Mouse (Mus musculus) hindbrain, embryonic 10.5 days (tissue): ENCODE results near the gene Mtrf1. TPM values are rescaled to one million over a fixed set of nuclear protein-coding genes. Genes with fewer than 3 reads are reported as not detected.

Experiments used
- DNase-seq: peaks from one replicate; pipeline ENCODE4 v3.0.0-alpha.2; 2017; ENCODE audit warnings: low spot score
- H3K27ac ChIP-seq: fragments of 300-500 bp; sonication (generic); 2 replicates; pipeline ENCODE4 v1.5.1; 2016; ENCODE audit warnings: mild to moderate bottlenecking, moderate library complexity
- H3K27me3 ChIP-seq: fragments of 300-500 bp; sonication (generic); 2 replicates; pipeline ENCODE4 v1.6.1; 2016; ENCODE audit warnings: mild to moderate bottlenecking; ENCODE audit not compliant: poor library complexity, insufficient read depth, severe bottlenecking
- H3K36me3 ChIP-seq: fragments of 300-500 bp; sonication (generic); 2 replicates; pipeline ENCODE4 v1.6.1; 2016; ENCODE audit warnings: mild to moderate bottlenecking, moderate library complexity
- H3K4me1 ChIP-seq: fragments of 300-500 bp; sonication (generic); replicated peaks from 2 replicates; pipeline ENCODE4 v1.6.1; 2016; ENCODE audit warnings: mild to moderate bottlenecking
- H3K4me3 ChIP-seq: fragments of 300-500 bp; sonication (generic); 2 replicates; pipeline ENCODE4 v1.5.1; 2016; ENCODE audit warnings: mild to moderate bottlenecking, moderate library complexity
- H3K9me3 ChIP-seq: fragments of 300-500 bp; sonication (generic); 2 replicates; pipeline ENCODE4 v1.6.1; 2016; ENCODE audit warnings: mild to moderate bottlenecking, moderate library complexity
- WGBS: fragments of 180-500 bp; shearing (Covaris S2); methylation state at CpG from one replicate; pipeline ENCODE4 v1.1.7; 2016; 5-methylcytosine and 5-hydroxymethylcytosine counted together
- polyA plus RNA-seq: library from polyadenylated mRNA; unstranded; fragments of >200 nt; fragmentation: Nextera tagmentation; extraction: Ambion mirVana; gene quantifications from 2 replicates; pipeline ENCODE4 v1.2.1, GENCODE M21; 2016

Gene Mtrf1
- polyA plus RNA-seq, 1 experiment from 2014 or later = 9.5 TPM

- H3K27me3 ChIP-seq = no peaks in the 10 kb centered on the region
- WGBS = 93% methylated on average over 4 of the region's 4 CpGs
- H3K9me3 ChIP-seq = 0 out of 2 replicates have a peak, but pooled peaks cover 4% of the 10 kb centered on the region
- no peak overlapping the region for H3K4me3 ChIP-seq
- H3K36me3 ChIP-seq = peaks cover 62% of the 10 kb centered on the region
- no peak overlapping the region for H3K27ac ChIP-seq
- no peak for DNase-seq
- H3K4me1 ChIP-seq = no peaks in the 10 kb centered on the region
Observed at GRCm38 (mm10) chr14:79460988-79461387, 63.4 kb downstream of the Mtrf1 start.

DNA sequence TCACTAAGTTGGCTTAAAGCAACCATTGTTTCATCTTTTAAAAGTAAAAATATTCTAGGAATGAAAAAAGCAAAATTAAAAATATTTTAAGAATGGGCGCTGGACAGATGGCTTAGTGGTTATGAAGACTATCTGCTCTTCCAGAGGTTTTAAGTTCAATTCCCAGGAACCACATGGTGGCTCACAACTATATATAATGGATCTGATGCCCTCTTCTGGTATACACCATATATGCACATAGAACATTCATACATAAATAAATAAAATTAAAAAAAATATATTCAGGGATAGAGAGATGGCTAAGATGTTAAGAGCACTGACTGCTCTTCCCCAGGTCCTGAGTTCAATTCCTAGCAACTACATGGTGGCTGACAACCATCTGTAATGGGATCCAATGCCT lies 68.1 kb downstream of the Mtrf1 start:
- Histone ChIP-seq H3K9me3 (no peaks in the 10 kb centered on the region), H3K27me3 (no peaks in the 10 kb centered on the region), H3K36me3 (peaks cover 97% of the 10 kb centered on the region), H3K4me3 (no peak overlapping the region), H3K4me1 (no peaks in the 10 kb centered on the region), H3K27ac (no peak overlapping the region)
- 95% methylated on average over 1 of the region's 1 CpGs for WGBS
- DNase-seq = no peak

- 29% methylated on average over 3 of the region's 3 CpGs for WGBS
- Histone ChIP-seq H3K27ac (no peak overlapping the region), H3K36me3 (peaks cover 97% of the 10 kb centered on the region), H3K4me3 (no peak overlapping the region), H3K9me3 (no peaks in the 10 kb centered on the region), H3K4me1 (no peaks in the 10 kb centered on the region), H3K27me3 (no peaks in the 10 kb centered on the region)
- no peak for DNase-seq
Observed at GRCm38 (mm10) chr14:79467621-79468020, 70.0 kb downstream of the Mtrf1 start.

Other genes with a start within 250 kb of the Mtrf1 start
- not detected in 2 replicates for gene Zfp957, start 150.4 kb upstream of the Mtrf1 start, polyA plus RNA-seq
- 26.2 and 52.1 TPM in 2 replicates for gene Rgcc, start 96.1 kb upstream of the Mtrf1 start, polyA plus RNA-seq
- 30.8 and 42.9 TPM in 2 replicates for gene Naa16, start 7.0 kb upstream of the Mtrf1 start, polyA plus RNA-seq
- 11.0 and 11.1 TPM in 2 replicates for gene Kbtbd7, start 28.7 kb downstream of the Mtrf1 start, polyA plus RNA-seq
- 4.9 and 6.0 TPM in 2 replicates for gene Kbtbd6, start 54.1 kb downstream of the Mtrf1 start, polyA plus RNA-seq
- 5.3 and 6.9 TPM in 2 replicates for gene Elf1, start 83.4 kb downstream of the Mtrf1 start, polyA plus RNA-seq
- gene Wbp4, start 83.7 kb downstream of the Mtrf1 start, polyA plus RNA-seq = 38.9 and 47.0 TPM in 2 replicates
- 139 and 154 TPM in 2 replicates for gene Sugt1, start 189.9 kb downstream of the Mtrf1 start, polyA plus RNA-seq